Mouse (Mus musculus): Measurements from ENCODE around the gene Scrt2. TPM values are rescaled to one million over a fixed set of nuclear protein-coding genes. Genes with fewer than 3 reads are reported as not detected.

The Scrt2 gene
- polyA plus RNA-seq, 1 experiment from 2014 or later = not detected

GRCm38 (mm10) chr2:152097916-152098315 is 16.6 kb downstream of the Scrt2 start:
- no peak overlapping the region for H3K9ac ChIP-seq
- peaks cover 59% of the 10 kb centered on the region for H3K27me3 ChIP-seq
- 73% methylated on average over 11 of the region's 11 CpGs for WGBS
- H3K36me3 ChIP-seq = no peaks in the 10 kb centered on the region
- ATAC-seq (ENCODE audit: insufficient number of reproducible peaks, low FRiP score, low TSS enrichment, low read depth) = no peak
- H3K9me3 ChIP-seq = no peaks in the 10 kb centered on the region
- no peak overlapping the region for H3K27ac ChIP-seq
- H3K4me1 ChIP-seq = peaks cover 18% of the 10 kb centered on the region
- H3K4me3 ChIP-seq = no peak overlapping the region
- H3K4me2 ChIP-seq = no peak overlapping the region

- H3K4me2 ChIP-seq = no peak overlapping the region
- H3K27ac ChIP-seq = no peak overlapping the region
- 52% methylated on average over 3 of the region's 3 CpGs for WGBS
- peaks cover 42% of the 10 kb centered on the region for H3K27me3 ChIP-seq
- peaks cover 8% of the 10 kb centered on the region for H3K4me1 ChIP-seq
- H3K4me3 ChIP-seq = no peak overlapping the region
- no peak for ATAC-seq (ENCODE audit: insufficient number of reproducible peaks, low FRiP score, low TSS enrichment, low read depth)
- H3K36me3 ChIP-seq = no peaks in the 10 kb centered on the region
- no peak overlapping the region for H3K9ac ChIP-seq
- H3K9me3 ChIP-seq = no peaks in the 10 kb centered on the region
These were observed 18.2 kb downstream of the Scrt2 start for GRCm38 (mm10) chr2:152099538-152099937.

- no peak overlapping the region for H3K27ac ChIP-seq
- no peak overlapping the region for H3K4me3 ChIP-seq
- H3K9ac ChIP-seq = no peak overlapping the region
- no peaks in the 10 kb centered on the region for H3K36me3 ChIP-seq
- WGBS = 66% methylated on average over 13 of the region's 13 CpGs
- no peaks in the 10 kb centered on the region for H3K9me3 ChIP-seq
- H3K4me2 ChIP-seq = no peak overlapping the region
- H3K4me1 ChIP-seq = peaks cover 12% of the 10 kb centered on the region
- no peak for ATAC-seq (ENCODE audit: insufficient number of reproducible peaks, low FRiP score, low TSS enrichment, low read depth)
- peaks cover 20% of the 10 kb centered on the region for H3K27me3 ChIP-seq
These were observed 20.4 kb downstream of the Scrt2 start for GRCm38 (mm10) chr2:152101761-152102160.

GRCm38 (mm10) chr2:152102369-152102768 is 21.0 kb downstream of the Scrt2 start:
- WGBS = 60% methylated on average over 6 of the region's 6 CpGs
- Histone ChIP-seq H3K36me3 (no peaks in the 10 kb centered on the region), H3K9ac (no peak overlapping the region), H3K4me3 (no peak overlapping the region), H3K9me3 (no peaks in the 10 kb centered on the region), H3K27me3 (peaks cover 15% of the 10 kb centered on the region), H3K27ac (no peak overlapping the region), H3K4me1 (peaks cover 12% of the 10 kb centered on the region), H3K4me2 (no peak overlapping the region)
- ATAC-seq (ENCODE audit: insufficient number of reproducible peaks, low FRiP score, low TSS enrichment, low read depth) = no peak

- Histone ChIP-seq H3K4me3 (peak overlapping the region; percentile 63), H3K9ac (no peak overlapping the region), H3K4me2 (peak overlapping the region; percentile 95), H3K4me1 (peaks cover 12% of the 10 kb centered on the region), H3K36me3 (no peaks in the 10 kb centered on the region), H3K27me3 (peaks cover 8% of the 10 kb centered on the region), H3K27ac (no peak overlapping the region), H3K9me3 (no peaks in the 10 kb centered on the region)
- 17% methylated on average over 17 of the region's 17 CpGs for WGBS
- no peak for ATAC-seq (ENCODE audit: insufficient number of reproducible peaks, low FRiP score, low TSS enrichment, low read depth)
These were observed 23.5 kb downstream of the Scrt2 start for GRCm38 (mm10) chr2:152104711-152105317.

GRCm38 (mm10) chr2:152105318-152106224 is 24.2 kb downstream of the Scrt2 start, which contains the start of gene Srxn1:
Srxn1 (plus strand) TSS chr2:152105516.
- ATAC-seq (ENCODE audit: insufficient number of reproducible peaks, low FRiP score, low TSS enrichment, low read depth) = peak; percentile 75
- Histone ChIP-seq H3K4me3 (peak within 1 kb of the TSS; percentile 63), H3K27ac (no peak within 1 kb of the TSS), H3K4me1 (peaks cover 12% of the 10 kb centered on the region), H3K9ac (peak within 1 kb of the TSS; percentile 69), H3K4me2 (peak within 1 kb of the TSS; percentile 95), H3K27me3 (peaks cover 8% of the 10 kb centered on the region), H3K36me3 (no peaks in the 10 kb centered on the region), H3K9me3 (no peaks in the 10 kb centered on the region)
- WGBS = under 1% methylated on average over 76 of the region's 84 CpGs

GRCm38 (mm10) chr2:152106225-152106595 is 24.9 kb downstream of the Scrt2 start:
- peak overlapping the region; percentile 69; the same call in 1 of the 2 replicates for H3K9ac ChIP-seq
- peak overlapping the region; percentile 95 for H3K4me2 ChIP-seq
- H3K36me3 ChIP-seq = no peaks in the 10 kb centered on the region
- H3K4me3 ChIP-seq = peak overlapping the region; percentile 63
- peaks cover 8% of the 10 kb centered on the region for H3K27me3 ChIP-seq
- no peaks in the 10 kb centered on the region for H3K9me3 ChIP-seq
- WGBS = 87% methylated on average over 3 of the region's 3 CpGs
- H3K27ac ChIP-seq = no peak overlapping the region
- ATAC-seq (ENCODE audit: insufficient number of reproducible peaks, low FRiP score, low TSS enrichment, low read depth) = no peak
- H3K4me1 ChIP-seq = peaks cover 12% of the 10 kb centered on the region

GRCm38 (mm10) chr2:152106597-152106996 is 25.3 kb downstream of the Scrt2 start:
- no peaks in the 10 kb centered on the region for H3K36me3 ChIP-seq
- H3K9me3 ChIP-seq = no peaks in the 10 kb centered on the region
- 91% methylated on average over 10 of the region's 10 CpGs for WGBS
- H3K27me3 ChIP-seq = peaks cover 5% of the 10 kb centered on the region
- no peak overlapping the region for H3K4me2 ChIP-seq
- peaks cover 13% of the 10 kb centered on the region for H3K4me1 ChIP-seq
- H3K4me3 ChIP-seq = no peak overlapping the region
- H3K9ac ChIP-seq = no peak overlapping the region
- no peak for ATAC-seq (ENCODE audit: insufficient number of reproducible peaks, low FRiP score, low TSS enrichment, low read depth)
- no peak overlapping the region for H3K27ac ChIP-seq

GRCm38 (mm10) chr2:152108702-152109101 is 27.4 kb downstream of the Scrt2 start:
- no peak overlapping the region for H3K4me3 ChIP-seq
- no peak overlapping the region for H3K9ac ChIP-seq
- ATAC-seq (ENCODE audit: insufficient number of reproducible peaks, low FRiP score, low TSS enrichment, low read depth) = no peak
- H3K27me3 ChIP-seq = no peaks in the 10 kb centered on the region
- no peak overlapping the region for H3K4me2 ChIP-seq
- peaks cover 16% of the 10 kb centered on the region for H3K4me1 ChIP-seq
- WGBS = 66% methylated on average over 7 of the region's 7 CpGs
- no peaks in the 10 kb centered on the region for H3K9me3 ChIP-seq
- no peaks in the 10 kb centered on the region for H3K36me3 ChIP-seq
- H3K27ac ChIP-seq = no peak overlapping the region

GRCm38 (mm10) chr2:152109386-152109785 is 28.1 kb downstream of the Scrt2 start:
- no peak for ATAC-seq (ENCODE audit: insufficient number of reproducible peaks, low FRiP score, low TSS enrichment, low read depth)
- Histone ChIP-seq H3K9ac (no peak overlapping the region), H3K27ac (no peak overlapping the region), H3K36me3 (no peaks in the 10 kb centered on the region), H3K4me2 (no peak overlapping the region), H3K9me3 (no peaks in the 10 kb centered on the region), H3K4me1 (peaks cover 20% of the 10 kb centered on the region), H3K27me3 (peaks cover 4% of the 10 kb centered on the region; the same call in 1 of the 2 replicates), H3K4me3 (no peak overlapping the region)
- WGBS = 83% methylated on average over 5 of the region's 5 CpGs

GRCm38 (mm10) chr2:152111311-152111710 is 30.0 kb downstream of the Scrt2 start:
- Histone ChIP-seq H3K4me3 (no peak overlapping the region), H3K27ac (no peak overlapping the region), H3K9me3 (no peaks in the 10 kb centered on the region), H3K27me3 (peaks cover 11% of the 10 kb centered on the region), H3K9ac (no peak overlapping the region), H3K4me1 (peaks cover 19% of the 10 kb centered on the region), H3K4me2 (no peak overlapping the region), H3K36me3 (no peaks in the 10 kb centered on the region)
- ATAC-seq (ENCODE audit: insufficient number of reproducible peaks, low FRiP score, low TSS enrichment, low read depth) = no peak
- 55% methylated on average over 2 of the region's 2 CpGs for WGBS

- H3K9me3 ChIP-seq = no peaks in the 10 kb centered on the region
- no peak overlapping the region for H3K4me3 ChIP-seq
- peak; percentile 71; the same call in 1 of the 2 replicates for ATAC-seq (ENCODE audit: insufficient number of reproducible peaks, low FRiP score, low TSS enrichment, low read depth)
- peaks cover 12% of the 10 kb centered on the region for H3K27me3 ChIP-seq
- H3K27ac ChIP-seq = no peak overlapping the region
- no peak overlapping the region for H3K9ac ChIP-seq
- no peak overlapping the region for H3K4me2 ChIP-seq
- 8% methylated on average over 7 of the region's 7 CpGs for WGBS
- no peaks in the 10 kb centered on the region for H3K36me3 ChIP-seq
- H3K4me1 ChIP-seq = peaks cover 19% of the 10 kb centered on the region
These were observed 30.6 kb downstream of the Scrt2 start for GRCm38 (mm10) chr2:152111920-152112319.
